Mouse (Mus musculus) heart, adult 18-20 months (tissue): ENCODE results near the gene Maml2. TPM values are rescaled to one million over a fixed set of nuclear protein-coding genes. Genes with fewer than 3 reads are reported as not detected.

Experiments
- DNase-seq, 2 experiments: peaks; one replicate each; pipeline ENCODE4 v3.0.0; 2021 to 2022; ENCODE audit warnings: mixed read lengths in 1 of 2
- microRNA-seq, 2 experiments: library from miRNA; unstranded; fragments of <30 nt; microRNA quantifications; one replicate each; pipeline ENCODE4 v1.2.0; 2022
- total RNA-seq, 2 experiments: library from RNA; stranded (reverse); gene quantifications; 2 replicates each; pipeline ENCODE4 v1.2.3; 2021

The Maml2 gene
- total RNA-seq, 2 experiments from 2014 or later = 5.3 to 6.0 TPM

DNA sequence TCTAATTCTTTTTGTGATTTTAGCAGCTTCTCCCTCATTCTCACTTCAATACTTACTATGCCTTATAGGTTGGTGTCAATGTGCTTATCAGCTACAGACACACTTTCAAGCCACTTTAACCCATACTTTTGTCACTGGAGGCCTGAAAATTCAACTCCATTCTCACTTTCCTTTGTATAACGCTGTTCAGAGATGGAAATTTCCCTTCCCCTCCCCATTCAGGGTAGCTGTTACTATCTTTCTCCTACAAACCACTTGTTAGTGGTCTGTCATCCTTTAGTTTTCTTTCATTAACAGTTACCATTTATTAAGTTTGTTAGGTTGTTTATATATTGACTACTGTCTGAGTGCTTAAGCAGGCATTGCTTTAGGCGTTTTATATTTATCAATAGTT, 450.6 kb downstream of the Maml2 start, which contains the start of gene Mtmr2:
TSS of gene Mtmr2 (plus strand) at position 7 of the 394 bp plus-strand sequence.
- DNase-seq = no peak

DNA sequence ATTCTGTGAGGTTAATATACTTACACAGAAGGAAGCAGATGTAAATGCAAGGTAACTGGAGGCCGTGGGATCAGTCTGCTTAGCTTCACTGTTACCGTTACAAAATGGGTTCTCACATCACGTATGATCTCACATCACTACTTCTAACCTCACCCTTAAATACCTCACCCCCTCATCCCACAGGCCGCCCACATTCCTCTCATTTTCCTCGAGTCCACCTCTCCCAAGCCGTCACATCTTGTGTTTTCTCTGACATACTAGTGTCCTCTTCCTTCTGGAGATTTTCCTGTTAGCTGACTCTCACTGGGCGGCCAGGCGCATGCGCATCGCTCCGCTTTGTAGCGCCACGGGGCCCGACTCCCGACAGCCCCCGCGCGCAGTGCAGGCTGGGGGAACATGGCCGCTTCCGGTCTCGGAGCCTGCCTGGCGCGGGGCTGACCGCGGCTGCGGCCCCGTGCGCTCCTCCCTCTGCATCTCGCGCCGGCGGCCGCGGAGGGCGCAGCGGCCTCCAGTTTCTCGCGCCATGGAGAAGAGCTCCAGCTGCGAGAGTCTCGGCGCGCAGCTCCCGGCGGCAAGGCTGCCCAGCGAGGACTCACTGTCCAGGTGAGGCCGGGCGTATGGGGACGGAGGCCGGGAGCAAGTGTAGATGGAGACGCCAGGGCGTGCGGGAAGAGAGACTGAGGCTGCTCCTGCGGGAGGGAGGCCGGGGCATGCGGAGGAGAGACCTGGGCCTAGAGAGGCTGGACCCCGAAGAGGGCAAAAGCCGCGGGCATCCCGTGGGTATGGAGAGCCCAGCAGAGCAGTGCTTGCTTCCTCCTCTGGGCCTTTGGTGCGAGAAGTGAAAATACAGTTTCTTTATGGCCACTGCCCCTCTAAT, 451.3 kb downstream of the Maml2 start:
- DNase-seq = peak; percentile 96 to 97

DNA sequence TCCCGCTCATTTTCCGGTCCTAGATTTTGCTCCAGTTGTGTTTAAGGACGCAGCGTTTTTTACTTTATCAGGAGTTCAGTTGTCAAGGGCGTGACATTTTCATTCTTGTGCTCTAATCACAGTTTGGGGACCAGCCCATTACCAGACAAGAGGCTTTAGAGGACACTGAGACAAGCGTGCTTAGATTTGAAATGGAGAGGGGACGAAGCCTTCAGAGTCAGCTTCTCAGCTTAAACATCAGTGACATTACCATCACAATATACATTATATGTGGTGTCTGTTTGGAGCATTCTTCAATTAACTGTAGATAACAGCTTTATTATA, 451.9 kb downstream of the Maml2 start:
- DNase-seq = no peak

DNA sequence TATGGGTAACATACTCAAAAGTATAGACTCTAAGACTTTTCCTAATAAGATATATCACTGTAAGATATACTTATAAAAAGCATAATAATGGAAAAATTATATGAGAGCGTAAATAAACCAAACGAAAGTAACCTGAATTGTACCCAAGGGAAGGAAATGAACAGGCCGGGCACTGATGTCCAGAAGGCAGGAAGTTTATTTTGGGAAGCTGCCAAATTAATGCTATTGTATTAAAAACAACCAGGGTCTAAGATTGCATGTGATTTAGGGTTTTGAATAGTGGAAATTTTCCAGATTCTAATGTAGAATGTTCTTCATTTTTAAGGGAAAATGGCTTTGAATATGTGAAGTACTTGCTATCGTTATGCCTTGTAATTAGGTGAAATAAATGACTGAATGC, 454.8 kb downstream of the Maml2 start:
- DNase-seq = peak; percentile 37 to 47

Small RNA genes lying within 50 kb of the gene (microRNA-seq; reads per million reads assigned to microRNA genes)
- gene Gm22643 = 0 reads per million in 2 experiments

Other genes with a start within 250 kb of the Maml2 start
- gene Jrkl, start 52.1 kb upstream of the Maml2 start, total RNA-seq = 1 to 10 TPM; 5.3 to 5.5 TPM
- gene Ccdc82, start 51.0 kb upstream of the Maml2 start, total RNA-seq = 1 to 10 TPM; 7.8 to 9.8 TPM
- gene Gm17571, start 148.8 kb downstream of the Maml2 start, total RNA-seq = not detected